Mouse (Mus musculus): Measurements from ENCODE around the gene Rasal3. TPM values are rescaled to one million over a fixed set of nuclear protein-coding genes. Genes with fewer than 3 reads are reported as not detected.
A peak's percentile ranks its signal among the peaks of the same experiment; 100 is the strongest.

Rasal3 gene
- total and polyA plus RNA-seq, 2 experiments from 2014 or later, result 0.40 to 7.3 TPM

- no peaks in the 10 kb centered on the region for H3K9me3 ChIP-seq (replicated peaks; ENCODE audit: control insufficient read depth, low read length)
- peaks cover 52% of the 10 kb centered on the region for H3K36me3 ChIP-seq (replicated peaks; ENCODE audit: control insufficient read depth, insufficient read depth, low read length)
- H3K9ac ChIP-seq (replicated peaks; ENCODE audit: low read depth, low read length), result no peak overlapping the region
- ATAC-seq (ENCODE audit: insufficient read depth, low read depth), result no peak
- H3K4me3 ChIP-seq (ENCODE audit: low read depth, low read length), result no peak overlapping the region
- 57% methylated on average over 5 of the region's 5 CpGs for WGBS
- TF ChIP-seq EP300 (IDR thresholded peaks at IDR 0.05; ENCODE audit: low read depth), result no peak
- TF ChIP-seq CTCF (IDR thresholded peaks at IDR 0.05; ENCODE audit: low read depth), result no peak
- H3K27ac ChIP-seq (ENCODE audit: low read depth), result peak overlapping the region; percentile 58
- no peak overlapping the region for H3K4me2 ChIP-seq (ENCODE audit: low read depth, low read length)
- no peaks in the 10 kb centered on the region for H3K27me3 ChIP-seq (ENCODE audit: control insufficient read depth, insufficient read depth, low read length)
- peaks cover 11% of the 10 kb centered on the region; the same call in 1 of the 2 replicates for H3K4me1 ChIP-seq (ENCODE audit: control insufficient read depth, insufficient read depth)
- DNase-seq (ENCODE audit: low spot score), result no peak
Observed at GRCm38 (mm10) chr17:32354211-32354610, 49.2 kb downstream of the Rasal3 start.

- no peaks in the 10 kb centered on the region for H3K27me3 ChIP-seq (ENCODE audit: control insufficient read depth, insufficient read depth, low read length)
- no peak overlapping the region for H3K4me2 ChIP-seq (ENCODE audit: low read depth, low read length)
- H3K9ac ChIP-seq (replicated peaks; ENCODE audit: low read depth, low read length), result no peak overlapping the region
- peaks cover 12% of the 10 kb centered on the region; the same call in 1 of the 2 replicates for H3K4me1 ChIP-seq (ENCODE audit: control insufficient read depth, insufficient read depth)
- ATAC-seq (ENCODE audit: insufficient read depth, low read depth), result no peak
- TF ChIP-seq EP300 (IDR thresholded peaks at IDR 0.05; ENCODE audit: low read depth), result no peak
- H3K27ac ChIP-seq (ENCODE audit: low read depth), result peak overlapping the region; percentile 58
- H3K9me3 ChIP-seq (replicated peaks; ENCODE audit: control insufficient read depth, low read length), result no peaks in the 10 kb centered on the region
- H3K4me3 ChIP-seq (ENCODE audit: low read depth, low read length), result no peak overlapping the region
- WGBS, result 33% methylated on average over 4 of the region's 4 CpGs
- peaks cover 47% of the 10 kb centered on the region for H3K36me3 ChIP-seq (replicated peaks; ENCODE audit: control insufficient read depth, insufficient read depth, low read length)
- peak; percentile 18 for DNase-seq (ENCODE audit: low spot score)
Observed at GRCm38 (mm10) chr17:32353696-32354095, 49.7 kb downstream of the Rasal3 start.

GRCm38 (mm10) chr17:32351726-32352125 is 51.7 kb downstream of the Rasal3 start:
- Histone ChIP-seq H3K27me3 (ENCODE audit: control insufficient read depth, insufficient read depth, low read length) (no peaks in the 10 kb centered on the region), H3K4me2 (ENCODE audit: low read depth, low read length) (no peak overlapping the region), H3K4me3 (ENCODE audit: low read depth, low read length) (no peak overlapping the region), H3K36me3 (replicated peaks; ENCODE audit: control insufficient read depth, insufficient read depth, low read length) (peaks cover 27% of the 10 kb centered on the region), H3K9ac (replicated peaks; ENCODE audit: low read depth, low read length) (no peak overlapping the region), H3K4me1 (ENCODE audit: control insufficient read depth, insufficient read depth) (peaks cover 20% of the 10 kb centered on the region; the same call in 1 of the 2 replicates), H3K27ac (ENCODE audit: low read depth) (no peak overlapping the region), H3K9me3 (replicated peaks; ENCODE audit: control insufficient read depth, low read length) (no peaks in the 10 kb centered on the region)
- ATAC-seq (ENCODE audit: insufficient read depth, low read depth) (no peak), DNase-seq (ENCODE audit: low spot score) (no peak)
- TF ChIP-seq EP300 (IDR thresholded peaks at IDR 0.05; ENCODE audit: low read depth) (no peak), CTCF (IDR thresholded peaks at IDR 0.05; ENCODE audit: low read depth) (no peak)

- Histone ChIP-seq H3K27me3 (ENCODE audit: control insufficient read depth, insufficient read depth, low read length) (no peaks in the 10 kb centered on the region), H3K4me2 (ENCODE audit: low read depth, low read length) (peak overlapping the region; percentile 72), H3K9ac (replicated peaks; ENCODE audit: low read depth, low read length) (no peak overlapping the region), H3K27ac (ENCODE audit: low read depth) (no peak overlapping the region), H3K36me3 (replicated peaks; ENCODE audit: control insufficient read depth, insufficient read depth, low read length) (peaks cover 23% of the 10 kb centered on the region), H3K9me3 (replicated peaks; ENCODE audit: control insufficient read depth, low read length) (no peaks in the 10 kb centered on the region), H3K4me1 (ENCODE audit: control insufficient read depth, insufficient read depth) (peaks cover 20% of the 10 kb centered on the region; the same call in 1 of the 2 replicates), H3K4me3 (ENCODE audit: low read depth, low read length) (peak overlapping the region; percentile 71; the same call in 1 of the 2 replicates)
- TF ChIP-seq CTCF (IDR thresholded peaks at IDR 0.05; ENCODE audit: low read depth) (no peak), EP300 (IDR thresholded peaks at IDR 0.05; ENCODE audit: low read depth) (no peak)
- no peak for DNase-seq (ENCODE audit: low spot score)
- 74% methylated on average over 3 of the region's 3 CpGs for WGBS
- ATAC-seq (ENCODE audit: insufficient read depth, low read depth), result no peak
Observed at GRCm38 (mm10) chr17:32351269-32351668, 52.1 kb downstream of the Rasal3 start.

- H3K4me3 ChIP-seq (ENCODE audit: low read depth, low read length), result peak within 1 kb of the TSS; percentile 71
- peaks cover 20% of the 10 kb centered on the region; the same call in 1 of the 2 replicates for H3K4me1 ChIP-seq (ENCODE audit: control insufficient read depth, insufficient read depth)
- peak within 1 kb of the TSS; percentile 78 for H3K9ac ChIP-seq (replicated peaks; ENCODE audit: low read depth, low read length)
- ATAC-seq (ENCODE audit: insufficient read depth, low read depth), result peak; percentile 97
- WGBS, result under 1% methylated on average over 36 of the region's 37 CpGs
- H3K9me3 ChIP-seq (replicated peaks; ENCODE audit: control insufficient read depth, low read length), result no peaks in the 10 kb centered on the region
- peaks cover 15% of the 10 kb centered on the region for H3K36me3 ChIP-seq (replicated peaks; ENCODE audit: control insufficient read depth, insufficient read depth, low read length)
- DNase-seq (ENCODE audit: low spot score), result peak; percentile 99
- peak within 1 kb of the TSS; percentile 80 for H3K4me2 ChIP-seq (ENCODE audit: low read depth, low read length)
- no peaks in the 10 kb centered on the region for H3K27me3 ChIP-seq (ENCODE audit: control insufficient read depth, insufficient read depth, low read length)
- H3K27ac ChIP-seq (ENCODE audit: low read depth), result peak within 1 kb of the TSS; percentile 90
- no peak for TF ChIP-seq CTCF (IDR thresholded peaks at IDR 0.05; ENCODE audit: low read depth)
- peak; percentile 65; the same call in 1 of the 2 replicates for TF ChIP-seq EP300 (IDR thresholded peaks at IDR 0.05; ENCODE audit: low read depth)
Observed at GRCm38 (mm10) chr17:32350382-32350983, 52.9 kb downstream of the Rasal3 start, which contains the start of gene Akap8l. Gene Akap8l (minus strand): TSS chr17:32350607.

All from heart, postnatal 0 days (tissue).